Mouse (Mus musculus) lung, postnatal 36 days (tissue): ENCODE measurements around the gene Gm5105.

Experiments
- DNase-seq: peaks from one replicate; pipeline ENCODE4 v3.0.0; 2022; ENCODE audit warnings: mixed read lengths

Gm5105 gene

DNA sequence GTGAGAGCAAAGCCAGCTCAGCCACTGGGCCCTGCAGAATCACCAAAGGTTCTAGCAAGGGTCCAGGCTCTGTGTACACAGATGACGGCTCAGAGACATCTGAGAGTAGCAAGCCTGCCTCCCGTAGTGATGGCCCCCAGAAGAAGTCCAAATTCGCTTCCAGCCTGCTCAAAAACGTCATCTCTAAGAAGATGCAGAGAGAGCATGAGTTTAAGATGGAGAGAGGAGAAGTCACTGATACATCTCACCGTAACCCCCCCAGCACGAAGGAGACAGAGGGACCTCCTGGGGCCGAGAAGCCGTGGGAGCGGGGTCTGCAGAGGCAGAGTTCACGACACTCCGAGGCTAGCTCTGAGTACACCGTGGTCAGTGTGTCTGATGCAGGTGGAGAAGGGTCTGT, at the start of gene Gm5105:
TSS of gene Gm5105 (minus strand) at position 101 of the 400 bp plus-strand sequence.
- DNase-seq, result no peak

DNA sequence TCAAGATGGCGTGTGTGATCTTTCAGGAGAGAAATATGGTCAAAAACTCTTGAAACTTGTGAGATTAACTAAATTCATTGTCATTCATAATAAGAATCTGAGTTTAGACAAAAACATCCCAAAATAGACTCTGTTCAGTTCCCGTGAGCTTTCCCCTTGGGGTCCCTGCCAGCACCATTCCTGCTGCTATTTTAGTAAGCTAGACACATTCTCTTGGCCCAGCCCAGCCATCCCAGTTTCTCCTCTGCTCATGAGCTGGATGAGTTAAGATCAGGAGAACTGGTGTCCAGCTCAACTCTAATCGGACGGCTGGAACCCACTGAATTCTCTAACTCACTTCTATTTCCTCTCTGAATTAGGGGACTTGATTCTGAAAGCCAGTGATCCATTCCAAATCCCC, 49.7 kb upstream of the Gm5105 start:
- no peak for DNase-seq

DNA sequence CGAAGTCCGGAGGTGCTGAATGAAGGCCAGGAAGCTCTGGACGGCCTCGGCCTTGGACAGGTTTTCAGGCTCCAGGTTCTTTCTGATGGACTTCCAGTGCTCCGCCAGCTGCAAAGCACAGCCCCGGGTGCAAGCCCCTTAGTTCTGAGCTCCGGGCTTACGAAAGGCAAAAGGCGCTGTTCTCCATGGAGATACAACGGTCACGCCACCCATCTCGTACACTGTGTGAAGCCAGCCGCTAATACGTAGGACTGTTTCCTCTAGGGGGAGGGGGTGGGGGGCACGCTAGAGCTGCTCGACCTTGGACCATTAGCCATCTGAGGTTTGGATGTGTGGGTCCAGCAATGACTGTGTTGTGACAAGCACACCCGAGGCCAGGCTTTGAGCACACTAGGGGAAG, 46.9 kb upstream of the Gm5105 start:
- no peak for DNase-seq

DNA sequence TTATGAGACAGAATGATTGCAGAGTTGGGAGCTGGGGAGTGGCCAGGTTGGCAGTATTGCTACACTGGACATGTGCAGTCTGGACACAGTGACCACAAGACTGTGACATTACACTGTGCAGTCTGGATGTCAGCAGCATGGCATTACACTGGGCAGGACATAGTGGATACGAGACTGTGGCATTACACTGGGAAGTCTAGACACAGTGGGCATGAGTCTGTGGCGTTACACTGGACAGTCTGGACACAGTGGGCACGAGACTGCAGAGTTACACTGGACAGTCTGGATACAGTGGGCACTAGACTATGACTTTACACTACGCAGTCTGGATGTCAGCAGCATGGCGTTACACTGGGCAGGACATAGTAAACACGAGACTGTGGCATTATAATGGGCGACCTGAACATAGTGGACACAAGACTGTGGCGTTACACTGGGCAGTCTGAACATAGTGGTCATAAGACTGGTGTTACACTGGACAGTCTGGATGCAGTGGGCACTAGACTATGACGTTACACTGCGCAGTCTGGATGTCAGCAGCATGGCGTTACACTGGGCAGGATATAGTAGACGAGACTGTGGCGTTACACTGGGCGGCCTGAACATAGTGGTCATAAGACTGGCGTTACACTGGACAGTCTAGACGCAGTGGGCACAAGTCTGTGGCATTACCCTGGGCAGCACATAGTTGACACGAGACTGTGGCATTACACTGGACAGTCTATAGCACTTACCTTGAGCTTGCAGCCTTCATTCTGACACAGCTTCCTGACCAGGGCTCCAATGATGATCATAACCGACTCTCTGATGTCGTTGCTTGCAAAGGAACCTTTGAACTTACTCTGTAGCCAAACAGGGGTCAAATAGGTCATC, 44.0 kb upstream of the Gm5105 start:
- DNase-seq, result no peak

DNA sequence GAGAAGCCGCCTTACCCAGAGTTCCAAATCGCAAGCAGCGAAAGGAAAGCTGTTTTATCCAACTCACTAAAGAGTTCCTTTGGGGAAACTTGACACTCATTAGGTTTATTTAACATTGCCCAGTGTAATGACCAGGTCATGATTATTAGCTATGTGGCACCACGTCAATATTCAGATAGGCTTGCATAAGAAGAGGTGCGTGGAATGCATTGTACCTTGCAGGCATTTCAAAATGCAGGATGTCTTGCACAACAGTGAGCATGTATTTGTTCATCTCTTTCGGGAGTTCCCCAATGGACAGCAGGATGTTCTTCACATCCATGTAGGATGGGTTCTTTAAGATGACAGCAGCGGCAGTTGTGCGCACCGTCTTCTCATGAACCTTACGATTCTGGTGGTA, 39.7 kb upstream of the Gm5105 start:
- peak; percentile 12 for DNase-seq

DNA sequence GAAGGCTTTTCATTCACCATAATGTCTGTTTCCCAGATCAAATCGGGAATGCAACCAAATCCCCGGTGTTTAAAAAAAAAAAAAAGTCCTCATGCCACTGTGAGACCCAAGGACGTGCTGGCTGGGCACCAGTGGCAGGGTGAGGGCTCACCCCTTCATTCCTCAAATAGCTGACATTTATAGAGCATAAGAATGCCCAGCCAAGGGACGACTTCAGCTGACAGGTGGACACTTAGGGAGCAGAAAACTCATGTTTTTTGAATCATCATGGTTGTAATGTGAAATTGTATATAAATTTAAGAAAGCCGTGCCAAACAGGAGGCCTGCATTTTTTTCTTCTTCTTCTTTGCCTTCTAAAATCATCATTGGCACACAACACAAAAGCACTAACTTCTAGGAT, 37.9 kb upstream of the Gm5105 start:
- no peak for DNase-seq

DNA sequence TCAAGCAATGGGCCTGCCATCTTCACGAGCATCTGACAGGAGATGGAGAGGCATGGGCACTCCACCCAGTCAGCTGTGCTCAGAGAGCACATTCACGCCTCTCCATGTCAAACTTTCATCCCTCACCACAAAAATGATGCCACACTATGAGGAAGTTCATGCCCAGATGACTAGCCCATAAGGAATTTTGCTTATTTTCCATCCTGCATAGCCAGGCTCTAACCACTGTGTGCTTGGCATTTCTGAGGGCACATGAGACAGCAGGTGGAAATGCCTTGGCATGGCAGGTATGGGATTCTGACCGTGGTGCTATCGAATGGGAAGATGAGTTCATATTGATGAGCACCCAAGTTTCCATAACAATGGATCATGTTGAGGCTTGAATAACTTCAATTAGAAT, 36.5 kb upstream of the Gm5105 start:
- no peak for DNase-seq

DNA sequence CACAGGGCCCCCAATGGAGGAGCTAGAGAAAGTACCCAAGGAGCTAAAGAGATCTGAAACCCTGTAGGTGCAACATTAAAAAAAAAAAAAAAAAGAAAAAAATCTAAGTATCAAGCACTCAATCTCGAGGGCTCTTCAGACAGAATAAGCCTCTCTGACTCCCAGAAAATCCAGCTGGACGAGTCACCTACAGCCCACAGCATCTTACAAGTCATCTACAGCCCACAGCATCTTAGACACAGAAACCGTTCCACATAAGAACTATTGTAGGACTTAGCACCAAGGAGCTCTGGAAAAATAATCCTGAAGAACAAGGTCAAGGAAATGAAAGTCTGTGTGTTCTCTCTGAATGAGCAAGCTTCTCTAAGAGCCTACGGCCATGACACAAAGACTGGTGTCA, 34.7 kb upstream of the Gm5105 start:
- DNase-seq, result no peak

DNA sequence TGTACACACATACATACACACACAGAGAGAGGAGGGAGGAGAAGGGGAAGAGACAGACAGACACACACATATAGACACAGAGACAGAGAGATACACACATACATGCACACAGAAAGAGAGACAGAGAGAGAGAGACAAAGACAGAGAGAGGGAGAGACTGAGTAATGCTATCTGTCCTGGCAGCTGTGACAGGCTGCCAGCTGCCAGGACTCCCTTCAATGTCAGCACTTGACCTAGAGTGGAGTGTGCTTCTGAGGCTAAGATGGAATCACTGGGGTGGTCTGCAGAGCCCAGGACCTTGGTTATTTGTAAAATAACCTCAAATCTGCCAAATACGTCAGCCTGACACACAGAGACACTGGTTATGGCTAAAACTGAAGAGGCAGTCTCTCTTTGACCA, 30.5 kb upstream of the Gm5105 start:
- DNase-seq, result no peak

DNA sequence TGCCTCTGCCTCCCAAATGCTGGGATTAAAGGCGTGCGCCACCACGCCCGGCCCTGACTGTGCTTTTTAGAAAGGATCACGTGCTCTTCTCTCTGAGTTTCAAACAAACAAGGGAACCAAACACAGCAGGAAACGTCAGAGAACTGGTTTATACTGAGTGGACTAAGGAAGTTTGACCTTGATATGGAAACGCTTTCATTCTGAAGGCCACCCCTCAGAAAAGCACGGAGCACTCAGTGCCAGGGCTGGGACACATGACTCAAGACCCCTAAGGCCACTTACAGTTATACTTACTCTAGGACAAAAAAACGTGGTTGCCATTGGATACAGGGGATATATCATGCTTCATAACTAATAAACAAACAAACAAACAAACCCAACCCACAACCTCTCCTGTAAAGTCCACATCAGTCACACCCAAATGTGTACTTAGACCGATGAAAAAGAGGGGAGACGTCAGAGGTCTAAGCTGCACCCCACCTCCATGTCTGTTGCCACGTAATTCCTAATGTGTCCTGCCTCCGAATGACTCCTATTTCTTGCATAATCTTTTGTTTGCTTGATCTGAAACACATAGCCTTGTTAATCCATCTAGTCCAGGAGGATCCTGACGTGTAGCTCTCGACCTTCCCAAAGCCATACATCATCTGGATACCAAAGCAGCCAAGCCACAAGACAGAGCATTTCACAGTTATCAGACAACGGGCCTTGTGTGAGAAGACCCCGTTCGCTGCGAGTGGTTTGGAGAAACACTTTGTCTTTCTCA, 29.3 kb upstream of the Gm5105 start:
- no peak for DNase-seq

DNA sequence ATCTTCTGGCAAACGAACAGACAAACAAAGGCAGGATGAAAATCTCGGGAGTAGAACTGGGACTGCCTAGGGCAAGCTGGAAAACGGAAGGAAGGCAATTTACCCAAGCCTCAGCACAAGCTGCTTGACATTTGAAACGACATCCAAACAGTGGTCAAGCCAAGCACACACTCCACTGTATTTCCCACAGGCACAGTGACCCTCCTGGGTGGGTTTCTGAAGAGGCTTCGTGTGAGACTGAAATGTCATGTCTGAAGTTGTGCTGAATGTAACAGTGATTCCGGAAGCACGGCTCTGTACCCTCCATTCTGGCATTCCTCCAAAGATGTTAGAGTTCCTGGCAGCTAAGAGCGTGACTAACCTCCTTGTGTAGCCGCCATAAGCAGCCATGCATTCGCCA, 28.5 kb upstream of the Gm5105 start:
- no peak for DNase-seq

DNA sequence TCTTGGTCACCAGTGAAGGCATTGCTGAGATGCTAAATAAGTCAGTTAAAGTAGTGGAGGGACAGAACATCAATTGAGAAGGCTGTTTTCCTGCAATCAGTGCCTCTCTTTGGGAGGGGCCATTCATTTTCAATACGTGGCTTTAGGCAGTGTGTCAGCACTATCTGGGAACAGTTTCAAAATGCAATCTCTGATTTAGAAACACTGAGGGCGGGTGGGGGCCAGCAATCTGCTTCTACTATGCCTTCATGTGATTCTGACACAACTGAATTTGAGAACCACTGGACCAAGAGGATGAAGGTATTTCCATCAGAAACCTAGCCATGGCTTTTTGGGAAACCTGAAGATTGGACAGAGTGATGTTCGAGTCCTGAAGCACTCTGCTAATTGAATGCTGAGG, 28.1 kb upstream of the Gm5105 start:
- DNase-seq, result no peak

DNA sequence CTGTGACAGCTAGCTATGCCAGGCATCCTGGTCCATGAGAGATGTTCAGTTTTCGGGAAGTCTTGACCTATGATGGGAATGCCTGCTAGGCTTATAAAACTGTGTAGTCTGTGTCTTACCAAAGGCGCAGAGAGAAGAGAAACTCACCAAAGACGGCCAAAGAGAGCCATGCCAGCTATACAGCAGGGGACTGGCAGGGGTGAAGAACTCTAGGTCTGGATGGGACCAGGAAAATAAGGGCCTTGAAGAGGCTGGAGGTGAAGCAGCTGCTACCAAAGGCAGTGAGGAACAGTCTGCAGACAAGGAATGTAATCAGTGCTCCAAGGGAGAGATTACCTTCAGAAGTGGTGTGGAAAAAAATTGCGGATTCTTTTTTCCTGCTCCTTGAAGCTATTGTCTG, 16.7 kb upstream of the Gm5105 start:
- DNase-seq, result no peak

DNA sequence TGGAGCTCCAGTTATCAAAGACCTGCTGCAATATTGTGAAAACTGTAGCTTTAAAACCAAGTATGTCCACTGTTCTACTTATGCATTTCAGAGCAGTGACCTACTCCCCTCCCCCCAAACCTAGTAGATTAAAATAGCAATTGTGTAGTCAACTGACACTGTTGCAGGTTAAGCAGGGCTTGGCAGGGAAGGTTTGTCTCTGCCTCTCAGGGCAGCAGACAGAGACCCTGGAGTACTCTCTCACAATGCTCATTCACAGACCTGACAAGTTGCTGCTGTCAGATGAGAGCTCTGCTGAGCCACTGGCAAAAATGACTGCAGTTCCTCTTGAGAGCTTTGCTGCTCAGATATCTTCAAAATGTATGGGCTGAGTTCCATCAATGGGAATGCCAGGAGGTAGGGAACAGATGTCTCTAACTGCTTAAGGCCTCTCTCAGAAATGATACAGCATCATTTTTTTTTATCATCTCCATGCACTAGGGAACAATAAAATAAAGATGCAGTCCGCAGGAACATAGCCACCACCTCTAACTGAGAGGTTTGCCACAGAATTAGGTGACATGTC, 16.0 kb upstream of the Gm5105 start:
- DNase-seq, result no peak

DNA sequence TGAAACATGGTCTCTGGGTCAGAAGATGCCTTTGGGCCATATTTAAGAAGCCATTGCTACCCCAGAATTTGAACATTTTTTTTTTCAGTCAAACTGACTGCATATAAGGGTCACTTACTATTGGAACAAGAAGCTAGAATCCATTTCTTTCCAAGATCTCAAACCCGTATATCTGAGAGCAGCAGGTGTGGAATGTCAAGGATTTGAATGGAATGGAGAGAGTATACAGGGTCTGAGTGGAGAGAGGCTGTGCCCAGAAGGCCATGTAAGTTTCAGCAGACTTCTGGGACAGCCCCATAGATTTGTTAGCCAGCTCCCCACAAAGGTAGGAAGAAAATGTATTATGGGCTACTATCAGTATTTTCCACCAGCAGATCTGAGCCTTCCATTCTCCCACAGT, 11.5 kb upstream of the Gm5105 start:
- DNase-seq, result no peak

DNA sequence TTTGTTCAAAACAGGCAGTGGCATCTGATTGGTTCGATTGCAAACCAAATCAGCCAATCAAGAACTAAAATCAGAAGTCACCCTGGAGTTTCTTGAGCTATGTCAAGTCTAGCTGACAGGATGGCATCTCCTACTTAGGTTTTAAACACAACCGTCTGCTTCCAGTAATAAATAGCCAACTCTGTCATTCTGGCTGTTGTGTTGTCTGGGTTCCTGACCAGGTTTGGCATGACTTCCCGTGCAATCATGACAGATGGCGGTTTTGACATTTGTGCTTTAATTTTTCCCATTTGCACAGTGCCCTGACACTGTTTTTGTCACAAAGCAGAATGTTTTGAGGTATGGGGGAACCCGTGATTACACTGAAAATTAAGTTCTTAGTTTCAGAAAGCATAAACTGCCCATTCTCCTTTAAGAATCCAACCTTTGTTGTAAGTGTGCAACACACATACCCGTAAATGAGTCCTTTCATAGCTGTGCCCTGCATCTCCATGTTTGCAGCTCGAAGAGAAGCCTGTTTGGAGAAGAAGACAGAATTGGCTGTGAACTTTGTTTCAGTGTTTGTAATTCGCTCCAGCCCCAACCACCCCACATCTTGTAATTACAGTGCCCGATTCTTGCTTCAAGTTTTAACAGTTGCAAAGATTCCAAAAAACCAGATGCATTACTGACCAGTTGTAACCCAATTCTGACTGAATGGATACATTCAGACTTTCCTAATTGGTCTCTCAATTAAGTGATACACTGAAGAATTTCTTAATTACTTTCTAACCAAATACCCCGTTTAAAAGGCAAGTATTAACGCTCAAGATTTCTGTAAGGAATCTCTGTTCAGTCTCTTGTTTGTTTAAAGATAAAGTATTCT, 10.5 kb upstream of the Gm5105 start:
- DNase-seq, result no peak

DNA sequence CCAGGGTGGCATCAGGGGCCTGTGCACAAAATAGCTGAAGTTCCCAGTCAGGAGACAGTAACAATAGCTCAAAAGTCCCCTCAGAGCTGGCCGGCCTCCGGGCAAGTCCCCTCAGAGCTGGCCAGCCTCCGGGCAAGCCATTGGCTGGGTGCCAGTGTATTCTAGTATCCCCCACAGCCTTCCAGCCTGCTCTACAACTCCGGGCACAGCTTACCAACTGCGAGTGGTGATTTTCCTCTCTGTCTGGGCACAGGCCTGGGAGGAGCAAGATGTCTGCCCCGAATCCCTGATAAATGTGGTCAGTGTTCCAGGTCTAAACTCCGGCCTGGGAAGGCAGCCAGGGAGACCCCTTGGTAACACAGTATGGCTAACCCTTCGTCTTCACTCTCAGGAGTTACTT, 8.0 kb upstream of the Gm5105 start:
- no peak for DNase-seq

DNA sequence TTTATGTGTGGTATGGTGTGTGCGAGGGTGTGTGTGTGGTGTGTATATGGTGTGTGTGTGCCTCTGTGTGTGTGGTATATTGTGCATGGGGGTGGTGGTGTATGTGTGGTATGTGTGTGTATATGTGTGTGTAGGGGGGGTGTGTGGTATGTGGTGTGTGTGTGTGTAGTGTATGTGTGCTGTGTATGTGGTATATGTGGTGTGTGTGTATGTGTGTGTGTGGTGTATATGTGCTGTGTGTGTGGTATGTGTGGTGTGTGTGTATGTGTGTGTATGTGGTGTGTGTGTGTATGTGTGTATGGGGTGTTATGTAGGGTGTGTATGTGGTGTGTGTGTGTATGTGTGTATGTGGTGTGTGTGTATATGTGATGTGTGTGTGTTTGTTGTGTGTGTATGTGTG, 7.0 kb upstream of the Gm5105 start:
- DNase-seq, result no peak

DNA sequence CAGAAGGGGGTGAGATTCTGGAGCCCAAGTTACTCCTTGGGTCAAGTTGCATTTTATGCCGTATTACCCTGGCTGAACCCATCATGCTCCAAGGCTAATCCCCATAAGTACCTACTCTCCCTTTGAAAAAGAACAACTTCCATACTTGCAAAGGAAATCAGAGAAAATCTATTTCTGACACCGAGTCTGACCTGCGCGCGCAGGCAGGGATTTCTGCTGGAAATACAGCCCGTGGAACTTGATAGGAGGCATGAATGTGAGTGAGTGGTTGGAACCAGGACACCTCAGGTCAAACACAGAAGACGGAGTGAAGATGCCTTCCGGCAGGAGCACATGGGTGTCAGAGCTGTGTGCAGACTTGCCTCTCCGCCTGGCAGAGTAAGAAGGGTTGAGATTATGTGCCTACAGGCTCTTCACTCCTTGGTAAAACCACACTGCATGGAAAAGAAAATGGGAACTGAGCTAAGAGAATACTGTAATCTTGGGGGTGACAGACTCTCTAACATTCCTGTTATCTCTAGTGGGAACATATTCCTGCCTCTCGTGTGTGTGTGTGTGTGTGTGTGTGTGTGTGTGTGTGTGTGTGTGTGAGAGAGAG, 4.4 kb upstream of the Gm5105 start:
- no peak for DNase-seq

DNA sequence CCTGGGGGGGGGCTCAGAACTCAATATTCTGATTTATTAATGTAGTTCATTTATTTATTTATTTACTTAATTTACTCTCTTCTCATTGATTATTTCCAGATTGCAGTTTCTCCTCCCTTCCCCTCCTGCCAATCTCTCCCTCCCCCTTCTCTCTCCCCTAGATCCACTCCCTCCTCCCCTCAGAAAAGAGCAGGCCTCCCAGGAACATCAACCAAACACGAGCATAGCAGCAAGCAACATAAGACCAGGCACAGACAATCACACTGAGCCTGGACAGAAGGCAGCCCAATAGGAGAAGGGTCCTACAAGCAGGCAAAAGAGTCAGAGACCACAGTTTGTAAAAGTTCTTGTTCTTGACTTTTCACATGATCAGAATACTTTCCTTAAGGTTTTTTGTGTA, 3.8 kb upstream of the Gm5105 start:
- no peak for DNase-seq

DNA sequence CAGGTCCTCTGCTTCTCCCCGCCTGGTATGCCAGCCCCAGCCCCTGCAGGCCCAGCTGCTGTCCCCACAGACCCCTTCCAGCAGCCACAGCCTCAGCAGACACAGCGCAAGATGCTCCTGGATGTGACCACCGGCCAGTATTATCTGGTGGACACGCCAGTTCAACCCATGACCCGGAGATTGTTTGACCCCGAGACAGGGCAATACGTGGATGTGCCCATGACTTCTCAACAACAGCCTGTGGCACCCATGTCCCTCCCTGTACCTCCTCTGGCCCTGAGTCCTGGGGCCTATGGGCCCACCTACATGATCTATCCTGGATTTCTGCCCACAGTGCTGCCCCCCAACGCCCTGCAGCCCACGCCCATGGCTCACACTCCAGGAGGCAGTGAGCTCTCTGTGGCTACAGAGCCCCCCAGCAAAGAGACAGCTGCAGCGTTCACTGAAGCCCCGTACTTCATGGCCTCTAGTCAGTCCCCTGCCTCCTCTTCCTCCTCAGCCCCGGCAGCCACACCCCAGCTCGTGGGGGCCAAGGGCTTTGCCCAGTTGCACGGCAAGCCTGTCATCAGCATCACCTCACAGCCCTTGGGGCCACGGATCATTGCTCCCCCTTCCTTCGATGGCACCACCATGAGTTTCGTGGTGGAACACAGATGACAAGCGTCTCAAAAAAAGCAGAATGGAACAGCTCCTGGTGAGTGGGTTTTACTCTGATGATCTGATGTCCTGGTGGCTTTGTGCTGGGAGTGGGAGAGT, 2.7 kb upstream of the Gm5105 start:
- DNase-seq, result no peak

DNA sequence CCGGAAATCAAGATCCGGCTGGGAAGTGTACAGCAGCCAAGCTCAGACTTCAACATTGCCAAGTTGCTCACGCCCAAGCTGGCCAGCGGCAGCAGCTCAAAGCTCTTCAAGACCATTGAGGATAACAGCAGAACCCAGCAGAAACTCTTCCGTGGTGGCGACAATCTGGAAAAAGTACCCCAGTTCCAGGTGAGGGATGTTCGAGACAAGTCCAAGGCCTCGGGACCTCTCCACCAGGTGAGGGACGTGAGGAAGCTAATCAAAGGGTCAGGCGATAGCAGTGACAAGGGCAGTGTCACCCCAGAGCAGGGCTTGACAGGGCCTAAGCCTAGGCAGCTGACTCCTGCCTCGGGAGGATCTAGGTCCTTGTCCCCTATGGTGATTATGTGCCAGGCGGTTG, 915 bp upstream of the Gm5105 start:
- DNase-seq, result no peak
